ENCODE assay signal across 15 mouse cellular contexts in genomic region chr6:8897334-8897733, GRCm38 (mm10). TPM values are rescaled to one million over a fixed set of nuclear protein-coding genes. Genes with fewer than 3 reads are reported as not detected.
DNase-seq lines count a peak whose midpoint lies in the region; ATAC-seq and TF ChIP-seq lines count a peak whose summit lies in the region.
"Had no signal": no experiment of that assay in that cellular context is flagged by ENCODE, and none has a peak within 500 bp of the region (broad histone marks: within the 10 kb centered on the region; RNA-seq: fewer than 3 reads in every experiment).

No protein-coding gene starts in this region.

- peak; percentile 9; the same call in 1 of the 2 replicates for TF ChIP-seq EP300 in CH12.LX (IDR thresholded peaks at IDR 0.05; ENCODE audit: low read length)

- peak; percentile 68 for ATAC-seq in hindbrain, embryonic 11.5 days (ENCODE audit: low FRiP score)
- ATAC-seq in midbrain, embryonic 13.5 days, result peak; percentile 87
- ATAC-seq: intestine, embryonic 16.5 days; lung, postnatal 0 days; Patski had no signal

- peak; percentile 12 for DNase-seq in CH12.LX (ENCODE audit: extremely low read depth)
- peak; percentile 77 for DNase-seq in brain, embryonic 14.5 days (ENCODE audit: low read depth)
- peak; percentile 49 for DNase-seq in hindbrain, embryonic 11.5 days (ENCODE audit: low spot score)
- no peak for DNase-seq in adrenal gland, postnatal 36 days
- no peak for DNase-seq in heart, adult 11 months
- DNase-seq in adrenal gland, postnatal 25 days, result no peak
- DNase-seq: adrenal gland, adult 8-10 months; cerebellum, adult 2 months; kidney, postnatal 4 days; liver had no signal

- H3K79me2 ChIP-seq in CH12.LX (replicated peaks; ENCODE audit: control insufficient read depth, extremely low read depth, insufficient read depth, poor library complexity, severe bottlenecking), result no peaks in the 10 kb centered on the region

- TF ChIP-seq CTCF in CH12.LX (conservative IDR thresholded peaks at IDR 0.05 in 1 of 2, IDR thresholded peaks at IDR 0.05 in 1 of 2; ENCODE audit: low read depth in 2 of 2, low read length in 2 of 2), result no peak
- no peak for TF ChIP-seq CTCF in brain, embryonic 14.5 days (IDR thresholded peaks at IDR 0.05; ENCODE audit: borderline replicate concordance, extremely low read depth, insufficient read depth, insufficient read length)

- no peaks in the 10 kb centered on the region for H3K36me3 ChIP-seq in CH12.LX (replicated peaks in 1 of 2; ENCODE audit: control insufficient read depth in 1 of 2, insufficient read depth in 1 of 2, low read length in 1 of 2)
- no peaks in the 10 kb centered on the region for H3K36me3 ChIP-seq in hindbrain, embryonic 11.5 days (ENCODE audit: control insufficient read depth, insufficient read depth, low read length)
- H3K36me3 ChIP-seq in midbrain, embryonic 13.5 days, result no peaks in the 10 kb centered on the region

- no peak overlapping the region for H3K9ac ChIP-seq in CH12.LX (ENCODE audit: insufficient read depth, low read depth)
- H3K9ac ChIP-seq in hindbrain, embryonic 11.5 days (ENCODE audit: low read depth, low read length), result no peak overlapping the region
- no peak overlapping the region for H3K9ac ChIP-seq in midbrain, embryonic 13.5 days (replicated peaks)

- 33% methylated on average over 7 of the region's 7 CpGs for WGBS in hindbrain, embryonic 11.5 days
- 24% methylated on average over 7 of the region's 7 CpGs for WGBS in midbrain, embryonic 13.5 days

- TF ChIP-seq RAD21 in CH12.LX (IDR thresholded peaks at IDR 0.05; ENCODE audit: low read depth, low read length), result no peak

- dilution Hi-C loops in CH12.LX (cut with MboI; ENCODE audit: extremely low pct_ligation_motif_present, extremely low pct_unique_long_range_greater_than_20kb, low sequenced_read_pairs), result no loop called here

- no peak overlapping the region for H3K27ac ChIP-seq in CH12.LX (ENCODE audit: insufficient read depth, low read depth)
- H3K27ac ChIP-seq in hindbrain, embryonic 11.5 days (ENCODE audit: low read depth, low read length), result peak overlapping the region; percentile 32
- H3K27ac ChIP-seq in midbrain, embryonic 13.5 days, result no peak overlapping the region

- H3K27me3 ChIP-seq in CH12.LX (replicated peaks), result peaks cover 3% of the 10 kb centered on the region
- no peaks in the 10 kb centered on the region for H3K27me3 ChIP-seq in hindbrain, embryonic 11.5 days (ENCODE audit: control insufficient read depth, insufficient read depth, low read length)
- H3K27me3 ChIP-seq in midbrain, embryonic 13.5 days, result no peaks in the 10 kb centered on the region

- in situ Hi-C loops in CH12.LX (cut with MboI; ENCODE audit: low pct_ligation_motif_present, low pct_unique_long_range_greater_than_20kb, low sequenced_read_pairs), result no loop called here

- H3K9me3 ChIP-seq in CH12.LX (replicated peaks; ENCODE audit: low read length), result no peaks in the 10 kb centered on the region
- no peaks in the 10 kb centered on the region for H3K9me3 ChIP-seq in hindbrain, embryonic 11.5 days (ENCODE audit: control insufficient read depth, low read length)
- H3K9me3 ChIP-seq in midbrain, embryonic 13.5 days, result no peaks in the 10 kb centered on the region

- H3K4me3 ChIP-seq in CH12.LX (replicated peaks in 1 of 3; ENCODE audit: low read depth in 2 of 3, low read length in 2 of 3, poor library complexity in 1 of 3), result no peak overlapping the region
- H3K4me3 ChIP-seq in hindbrain, embryonic 11.5 days (ENCODE audit: low read depth, low read length), result no peak overlapping the region
- H3K4me3 ChIP-seq in midbrain, embryonic 13.5 days (replicated peaks), result no peak overlapping the region

- peaks cover 4 to 40% of the 10 kb centered on the region in 2 experiments; a peak in 2 of 4 replicates for H3K4me1 ChIP-seq in CH12.LX (ENCODE audit: control insufficient read depth in 1 of 2, insufficient read depth in 2 of 2)
- H3K4me1 ChIP-seq in hindbrain, embryonic 11.5 days (replicated peaks; ENCODE audit: control insufficient read depth, insufficient read depth, low read length), result no peaks in the 10 kb centered on the region
- peaks cover 21% of the 10 kb centered on the region for H3K4me1 ChIP-seq in midbrain, embryonic 13.5 days (replicated peaks)

- no peak overlapping the region; the same call in 1 of the 2 replicates for H3K4me2 ChIP-seq in CH12.LX (ENCODE audit: insufficient read depth, low read depth, poor library complexity, severe bottlenecking)
- H3K4me2 ChIP-seq in hindbrain, embryonic 11.5 days (replicated peaks; ENCODE audit: low read depth, low read length), result no peak overlapping the region
- H3K4me2 ChIP-seq in midbrain, embryonic 13.5 days (replicated peaks), result peak overlapping the region; percentile 19

- TF ChIP-seq POLR2A in CH12.LX (IDR thresholded peaks at IDR 0.05; ENCODE audit: low read depth, low read length), result no peak
- TF ChIP-seq POLR2A in brain, embryonic 14.5 days (IDR thresholded peaks at IDR 0.05; ENCODE audit: borderline replicate concordance, extremely low read depth, insufficient read depth, insufficient read length, poor library complexity, severe bottlenecking), result no peak

TF ChIP-seq in CH12.LX, 34 proteins besides CTCF, POLR2A, EP300 and RAD21:
- TF ChIP-seq TBP (conservative IDR thresholded peaks at IDR 0.05; ENCODE audit: low read depth, low read length) (no peak), ZNF384 (IDR thresholded peaks at IDR 0.05; ENCODE audit: low read depth, low read length) (peak; percentile 42), KAT2A (IDR thresholded peaks at IDR 0.05; ENCODE audit: insufficient replicate concordance, low read length) (no peak), MXI1 (IDR thresholded peaks at IDR 0.05; ENCODE audit: low read depth, low read length) (no peak), CHD2 (IDR thresholded peaks at IDR 0.05; ENCODE audit: low read length) (no peak)

RNA-seq across cellular contexts. Expression of gene Nxph1, which starts 50.9 kb away (rescaled TPM):
- not detected in 2 replicates for total RNA-seq in CH12.LX (2012; rRNA removed)
- not detected in 2 replicates for total RNA-seq in CH12.LX (2014; rRNA removed)
- not detected in 2 replicates for polyA plus RNA-seq in CH12.LX (2012; ENCODE audit: insufficient read length, low read depth)
- polyA plus RNA-seq in brain, embryonic 14.5 days (2012; rRNA removed), result 32.0 and 42.6 TPM in 2 replicates
- polyA plus RNA-seq in hindbrain, embryonic 11.5 days (2014; fragmentation: Nextera tagmentation; extraction: Ambion mirVana), result 10.1 and 12.8 TPM in 2 replicates
- 43.9 and 54.7 TPM in 2 replicates for polyA plus RNA-seq in midbrain, embryonic 13.5 days (2015; fragmentation: Nextera tagmentation; extraction: Ambion mirVana)
- total RNA-seq in adrenal gland, postnatal 36 days (2021), result 1 to 10 TPM in 1 of 2 experiments, not detected in 1; 1.3 TPM
- total RNA-seq in adrenal gland, postnatal 25 days (2021), result 0.43 and 1.2 TPM in 2 replicates
- total RNA-seq: granulocyte monocyte progenitor cell, adult 5-6 weeks had no signal
- polyA plus RNA-seq: lung, postnatal 0 days; Patski had no signal

Comparison
In these comparisons a context has a peak if more than half of its experiments do, and no peak if none do; other contexts are left out.
1. DNase-seq: peak in CH12.LX (single experiment), brain, embryonic 14.5 days (single experiment) and hindbrain, embryonic 11.5 days (single experiment); none in adrenal gland, postnatal 36 days (0 of 2), heart, adult 11 months (single experiment) and adrenal gland, postnatal 25 days (single experiment).
2. RNA of gene Nxph1, which starts 50.9 kb away (polyA plus RNA-seq): 43.9 to 54.7 TPM in midbrain, embryonic 13.5 days, 32.0 to 42.6 TPM in brain, embryonic 14.5 days and 10.1 to 12.8 TPM in hindbrain, embryonic 11.5 days; not detected in CH12.LX; every median in the first group is over 10 times any median in the second.